Mouse (Mus musculus): Measurements from ENCODE around the gene Sel1l3. TPM values are rescaled to one million over a fixed set of nuclear protein-coding genes. Genes with fewer than 3 reads are reported as not detected.

Sel1l3 gene
- polyA plus RNA-seq, 1 experiment from 2014 or later: 8.2 TPM

DNA sequence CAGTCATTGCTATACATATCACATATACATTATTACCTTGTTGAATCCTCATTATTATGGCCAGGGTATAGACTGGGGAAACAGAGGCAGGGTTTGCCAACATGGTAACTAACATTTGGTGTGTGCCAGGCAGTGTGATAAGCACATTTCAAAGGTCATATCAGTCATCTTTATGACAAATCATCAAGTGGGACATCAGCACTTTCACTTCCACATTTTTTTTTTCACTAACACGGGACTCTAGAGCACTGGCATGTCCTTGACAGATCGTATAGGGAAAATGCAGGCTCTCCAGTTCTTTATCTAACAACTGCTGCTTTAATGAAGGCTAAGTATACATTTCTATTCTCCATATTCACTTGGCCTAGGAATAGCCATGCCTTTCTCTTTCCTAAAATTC, 25.1 kb downstream of the Sel1l3 start:
- Histone ChIP-seq H3K27ac (no peak overlapping the region), H3K4me3 (replicated peaks; ENCODE audit: low read length) (no peak overlapping the region), H3K4me2 (replicated peaks) (no peak overlapping the region), H3K9ac (no peak overlapping the region), H3K36me3 (replicated peaks; ENCODE audit: control insufficient read depth, insufficient read depth) (no peaks in the 10 kb centered on the region), H3K27me3 (ENCODE audit: control insufficient read depth, insufficient read depth, low read length) (no peaks in the 10 kb centered on the region), H3K4me1 (replicated peaks; ENCODE audit: control insufficient read depth, insufficient read depth, low read length) (no peaks in the 10 kb centered on the region), H3K9me3 (ENCODE audit: control insufficient read depth, low read length) (no peaks in the 10 kb centered on the region)
- 83% methylated on average over 2 of the region's 2 CpGs for WGBS
- ATAC-seq (ENCODE audit: low FRiP score) (no peak), DNase-seq (ENCODE audit: low spot score) (no peak)

DNA sequence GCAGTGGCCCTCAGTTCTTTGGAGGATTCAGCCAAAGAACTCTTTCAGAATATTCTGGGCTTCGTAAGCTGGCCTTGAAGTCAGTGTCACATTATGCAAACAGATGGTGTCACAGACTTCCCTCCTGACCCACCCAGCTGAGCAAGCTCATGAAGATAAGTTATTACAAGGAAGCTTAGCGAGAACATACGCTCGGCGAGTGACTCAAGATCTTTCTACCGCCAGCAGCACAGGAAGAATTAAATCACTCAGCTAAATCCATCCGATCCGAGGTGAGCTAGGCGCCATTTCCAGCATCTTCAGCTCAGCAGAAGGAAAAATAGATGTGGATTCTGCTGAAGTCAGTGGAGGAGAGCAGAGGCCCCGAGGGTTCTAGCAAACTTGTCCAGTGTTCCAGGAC, 26.5 kb downstream of the Sel1l3 start:
- H3K9me3 ChIP-seq (ENCODE audit: control insufficient read depth, low read length): no peaks in the 10 kb centered on the region
- H3K4me2 ChIP-seq (replicated peaks): no peak overlapping the region
- ATAC-seq (ENCODE audit: low FRiP score) (no peak), DNase-seq (ENCODE audit: low spot score) (no peak)
- H3K9ac ChIP-seq: no peak overlapping the region
- H3K36me3 ChIP-seq (replicated peaks; ENCODE audit: control insufficient read depth, insufficient read depth): no peaks in the 10 kb centered on the region
- H3K4me3 ChIP-seq (replicated peaks; ENCODE audit: low read length): no peak overlapping the region
- H3K27ac ChIP-seq: no peak overlapping the region
- no peaks in the 10 kb centered on the region for H3K27me3 ChIP-seq (ENCODE audit: control insufficient read depth, insufficient read depth, low read length)
- WGBS: 69% methylated on average over 10 of the region's 10 CpGs
- no peaks in the 10 kb centered on the region for H3K4me1 ChIP-seq (replicated peaks; ENCODE audit: control insufficient read depth, insufficient read depth, low read length)

DNA sequence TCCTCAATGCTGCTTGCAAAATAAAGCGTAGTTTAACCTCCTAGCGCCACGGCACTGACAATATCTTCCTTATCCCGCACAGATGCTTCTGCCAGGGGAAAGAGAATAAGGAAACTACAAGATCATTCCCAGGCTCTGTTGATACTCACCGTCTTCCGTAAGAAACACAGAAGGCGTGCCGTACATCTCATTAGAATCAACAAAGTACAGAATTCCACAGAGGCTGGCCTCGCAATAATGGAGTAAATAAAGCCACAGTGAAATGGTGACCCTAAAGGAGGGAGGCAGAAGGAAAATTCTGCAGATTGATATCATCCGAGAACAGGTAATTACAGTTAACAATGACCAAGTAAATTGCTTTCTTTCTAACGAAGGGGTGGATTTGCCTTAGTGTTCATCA, 27.9 kb downstream of the Sel1l3 start:
- ATAC-seq (ENCODE audit: low FRiP score) (peak; percentile 34; the same call in 1 of the 2 replicates), DNase-seq (ENCODE audit: low spot score) (no peak)
- Histone ChIP-seq H3K4me1 (replicated peaks; ENCODE audit: control insufficient read depth, insufficient read depth, low read length) (no peaks in the 10 kb centered on the region), H3K4me2 (replicated peaks) (peak overlapping the region; percentile 17), H3K36me3 (replicated peaks; ENCODE audit: control insufficient read depth, insufficient read depth) (no peaks in the 10 kb centered on the region), H3K4me3 (replicated peaks; ENCODE audit: low read length) (no peak overlapping the region), H3K27me3 (ENCODE audit: control insufficient read depth, insufficient read depth, low read length) (no peaks in the 10 kb centered on the region), H3K9me3 (ENCODE audit: control insufficient read depth, low read length) (no peaks in the 10 kb centered on the region), H3K9ac (0 out of 2 replicates have a peak overlapping the region, but pooled peaks have one; percentile 8), H3K27ac (peak overlapping the region; percentile 62)
- 55% methylated on average over 11 of the region's 11 CpGs for WGBS

DNA sequence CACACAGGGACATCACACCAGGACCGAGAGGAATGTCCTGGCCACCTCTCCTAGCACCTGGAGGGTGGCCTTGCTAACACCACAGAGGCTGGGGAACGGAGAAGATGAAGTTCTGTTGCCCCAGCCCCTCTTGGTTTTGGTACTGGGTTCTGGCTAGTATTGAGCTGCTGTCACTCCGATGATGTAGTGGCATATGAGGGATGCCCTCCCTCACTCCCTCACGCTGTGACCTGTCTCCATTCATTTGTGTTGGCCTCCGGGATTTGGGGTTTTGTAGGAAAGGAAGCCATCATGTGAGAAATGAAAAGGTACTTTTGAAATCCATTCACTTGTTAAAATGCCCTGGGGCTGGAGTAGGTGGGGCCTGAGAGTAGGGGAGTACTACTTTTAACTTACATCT, 33.8 kb downstream of the Sel1l3 start:
- DNase-seq (ENCODE audit: low spot score) (no peak), ATAC-seq (ENCODE audit: low FRiP score) (no peak)
- H3K4me3 ChIP-seq (replicated peaks; ENCODE audit: low read length): no peak overlapping the region
- no peaks in the 10 kb centered on the region for H3K36me3 ChIP-seq (replicated peaks; ENCODE audit: control insufficient read depth, insufficient read depth)
- H3K9ac ChIP-seq: no peak overlapping the region
- H3K27me3 ChIP-seq (ENCODE audit: control insufficient read depth, insufficient read depth, low read length): no peaks in the 10 kb centered on the region
- WGBS: 75% methylated on average over 5 of the region's 5 CpGs
- no peaks in the 10 kb centered on the region for H3K9me3 ChIP-seq (ENCODE audit: control insufficient read depth, low read length)
- H3K4me2 ChIP-seq (replicated peaks): no peak overlapping the region
- no peak overlapping the region for H3K27ac ChIP-seq
- no peaks in the 10 kb centered on the region for H3K4me1 ChIP-seq (replicated peaks; ENCODE audit: control insufficient read depth, insufficient read depth, low read length)

DNA sequence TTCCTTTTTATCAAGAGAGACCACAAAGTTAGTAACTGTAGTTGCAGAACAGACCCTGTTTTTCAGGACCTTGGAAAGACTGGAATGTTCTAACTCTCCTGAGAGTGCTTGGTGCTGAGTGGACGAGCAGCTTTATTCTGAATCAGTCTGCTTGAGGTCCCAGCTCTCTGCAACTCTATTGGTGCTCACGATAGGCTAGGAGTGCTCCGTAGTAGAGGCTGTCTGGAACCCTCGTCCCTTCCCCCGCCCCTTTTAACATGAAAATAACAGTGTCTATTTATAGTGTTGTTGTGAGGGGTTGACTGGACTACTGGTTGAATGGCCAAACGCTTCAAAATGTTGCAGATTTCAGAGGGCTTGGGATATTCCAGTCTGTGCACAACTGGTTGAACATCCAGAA, 37.0 kb downstream of the Sel1l3 start:
- 52% methylated on average over 6 of the region's 6 CpGs for WGBS

DNA sequence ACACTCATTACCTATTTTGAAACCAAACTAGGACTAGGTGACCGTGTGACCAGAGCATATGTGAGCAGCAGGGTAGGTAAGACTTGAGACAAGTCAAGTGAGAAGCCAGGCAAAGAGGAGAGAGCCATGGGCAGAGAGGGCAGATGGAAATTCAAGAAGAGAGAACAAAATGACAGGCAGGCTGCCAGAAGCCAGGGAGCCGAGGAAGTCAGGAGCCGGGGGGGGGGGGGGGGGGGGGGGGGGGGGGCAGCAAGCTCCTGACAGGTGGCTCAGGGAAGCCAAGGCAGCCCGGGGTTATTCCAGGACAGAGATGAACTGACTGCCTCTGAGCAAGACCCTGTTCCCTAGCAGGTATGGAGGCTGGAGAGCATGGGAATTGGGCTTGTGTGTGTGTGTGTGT, 37.7 kb downstream of the Sel1l3 start:
- Histone ChIP-seq H3K4me1 (replicated peaks; ENCODE audit: control insufficient read depth, insufficient read depth, low read length) (peaks cover 4% of the 10 kb centered on the region; the same call in 1 of the 2 replicates), H3K4me3 (replicated peaks; ENCODE audit: low read length) (no peak overlapping the region), H3K36me3 (replicated peaks; ENCODE audit: control insufficient read depth, insufficient read depth) (no peaks in the 10 kb centered on the region), H3K9ac (no peak overlapping the region), H3K27ac (no peak overlapping the region), H3K4me2 (replicated peaks) (no peak overlapping the region), H3K27me3 (ENCODE audit: control insufficient read depth, insufficient read depth, low read length) (no peaks in the 10 kb centered on the region), H3K9me3 (ENCODE audit: control insufficient read depth, low read length) (no peaks in the 10 kb centered on the region)
- ATAC-seq (ENCODE audit: low FRiP score) (no peak), DNase-seq (ENCODE audit: low spot score) (no peak)
- 71% methylated on average over 2 of the region's 4 CpGs for WGBS

More for the DNA sequence above, 37.0 kb downstream of the Sel1l3 start:
- Histone ChIP-seq H3K9ac (no peak overlapping the region), H3K36me3 (replicated peaks; ENCODE audit: control insufficient read depth, insufficient read depth) (no peaks in the 10 kb centered on the region), H3K4me3 (replicated peaks; ENCODE audit: low read length) (no peak overlapping the region), H3K27me3 (ENCODE audit: control insufficient read depth, insufficient read depth, low read length) (no peaks in the 10 kb centered on the region), H3K27ac (no peak overlapping the region), H3K4me2 (replicated peaks) (no peak overlapping the region), H3K4me1 (replicated peaks; ENCODE audit: control insufficient read depth, insufficient read depth, low read length) (peaks cover 4% of the 10 kb centered on the region; the same call in 1 of the 2 replicates), H3K9me3 (ENCODE audit: control insufficient read depth, low read length) (no peaks in the 10 kb centered on the region)
- DNase-seq (ENCODE audit: low spot score): no peak
- ATAC-seq (ENCODE audit: low FRiP score): no peak

DNA sequence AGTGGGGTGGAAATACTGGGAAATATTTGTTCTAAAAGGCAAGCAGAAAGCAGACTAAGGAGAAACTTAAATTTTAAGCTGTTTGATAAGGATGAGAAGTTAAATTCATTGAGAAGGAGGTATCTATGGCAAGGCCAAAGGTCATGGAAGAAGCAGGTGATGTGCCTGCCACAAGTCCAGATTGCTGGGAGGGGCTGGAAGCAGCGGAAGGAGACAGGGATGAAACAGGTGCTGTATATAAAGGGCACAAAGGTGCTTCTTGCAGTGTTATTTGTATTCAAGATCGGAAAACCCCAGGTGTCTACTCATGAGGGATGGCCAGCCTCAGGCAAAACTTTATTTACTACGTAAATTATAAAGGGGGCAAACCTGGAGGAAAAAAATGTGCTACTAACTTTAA, 38.5 kb downstream of the Sel1l3 start:
- no peak overlapping the region for H3K4me3 ChIP-seq (replicated peaks; ENCODE audit: low read length)
- WGBS: 81% methylated on average over 3 of the region's 3 CpGs
- peaks cover 4% of the 10 kb centered on the region; the same call in 1 of the 2 replicates for H3K4me1 ChIP-seq (replicated peaks; ENCODE audit: control insufficient read depth, insufficient read depth, low read length)
- H3K27me3 ChIP-seq (ENCODE audit: control insufficient read depth, insufficient read depth, low read length): no peaks in the 10 kb centered on the region
- no peak overlapping the region for H3K27ac ChIP-seq
- H3K9ac ChIP-seq: no peak overlapping the region
- ATAC-seq (ENCODE audit: low FRiP score) (no peak), DNase-seq (ENCODE audit: low spot score) (no peak)
- no peaks in the 10 kb centered on the region for H3K36me3 ChIP-seq (replicated peaks; ENCODE audit: control insufficient read depth, insufficient read depth)
- no peaks in the 10 kb centered on the region for H3K9me3 ChIP-seq (ENCODE audit: control insufficient read depth, low read length)
- H3K4me2 ChIP-seq (replicated peaks): no peak overlapping the region

DNA sequence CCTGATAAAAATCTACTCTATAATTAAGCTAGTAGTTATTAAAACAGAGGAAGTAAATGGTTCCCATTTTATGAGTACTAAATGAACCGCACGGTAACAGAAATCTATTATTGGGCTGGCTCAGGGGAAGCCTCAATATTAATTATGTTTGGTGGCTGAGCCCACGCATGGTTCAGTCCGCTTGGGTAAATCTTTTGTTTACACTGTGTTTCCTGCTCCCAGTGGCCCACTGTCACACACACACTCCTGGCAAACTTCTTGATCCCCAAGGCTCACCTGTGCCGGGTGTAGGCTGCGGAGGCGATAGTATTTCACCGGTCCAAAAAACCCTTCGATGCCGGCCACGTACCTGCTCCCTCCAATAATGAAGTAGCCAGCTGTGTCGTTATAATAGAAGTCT, 39.3 kb downstream of the Sel1l3 start:
- ATAC-seq (ENCODE audit: low FRiP score): no peak

DNA sequence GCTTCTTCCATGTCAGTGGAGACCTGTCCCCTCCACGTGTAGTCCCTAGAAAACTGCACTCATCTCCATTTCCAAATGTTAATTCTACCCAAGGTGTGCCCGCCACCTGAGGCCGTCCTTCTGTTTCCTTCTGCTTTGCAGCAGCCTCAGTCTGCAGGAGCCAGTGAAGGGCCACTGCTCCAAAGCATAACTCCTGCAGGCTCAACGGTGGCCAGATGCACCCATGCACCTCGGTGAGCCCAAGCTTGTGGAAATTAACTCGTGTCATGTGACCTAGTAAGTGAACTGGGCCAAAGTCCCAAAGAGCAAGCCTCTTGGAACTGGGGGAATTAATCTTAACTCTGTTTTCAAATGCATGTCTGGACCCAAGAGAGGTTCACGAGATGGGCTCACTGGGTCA, 40.8 kb downstream of the Sel1l3 start:
- Histone ChIP-seq H3K27ac (no peak overlapping the region), H3K36me3 (replicated peaks; ENCODE audit: control insufficient read depth, insufficient read depth) (no peaks in the 10 kb centered on the region), H3K4me3 (replicated peaks; ENCODE audit: low read length) (no peak overlapping the region), H3K9me3 (ENCODE audit: control insufficient read depth, low read length) (no peaks in the 10 kb centered on the region), H3K4me1 (replicated peaks; ENCODE audit: control insufficient read depth, insufficient read depth, low read length) (peaks cover 4% of the 10 kb centered on the region; the same call in 1 of the 2 replicates), H3K4me2 (replicated peaks) (no peak overlapping the region), H3K27me3 (ENCODE audit: control insufficient read depth, insufficient read depth, low read length) (no peaks in the 10 kb centered on the region), H3K9ac (no peak overlapping the region)
- DNase-seq (ENCODE audit: low spot score) (no peak), ATAC-seq (ENCODE audit: low FRiP score) (no peak)
- WGBS: 88% methylated on average over 7 of the region's 7 CpGs

More for the DNA sequence above, 39.3 kb downstream of the Sel1l3 start:
- no peaks in the 10 kb centered on the region for H3K9me3 ChIP-seq (ENCODE audit: control insufficient read depth, low read length)
- H3K4me2 ChIP-seq (replicated peaks): no peak overlapping the region
- no peak for DNase-seq (ENCODE audit: low spot score)
- no peaks in the 10 kb centered on the region for H3K36me3 ChIP-seq (replicated peaks; ENCODE audit: control insufficient read depth, insufficient read depth)
- no peak overlapping the region for H3K9ac ChIP-seq
- no peak overlapping the region for H3K27ac ChIP-seq
- no peak overlapping the region for H3K4me3 ChIP-seq (replicated peaks; ENCODE audit: low read length)
- peaks cover 4% of the 10 kb centered on the region; the same call in 1 of the 2 replicates for H3K4me1 ChIP-seq (replicated peaks; ENCODE audit: control insufficient read depth, insufficient read depth, low read length)
- 61% methylated on average over 12 of the region's 12 CpGs for WGBS
- no peaks in the 10 kb centered on the region for H3K27me3 ChIP-seq (ENCODE audit: control insufficient read depth, insufficient read depth, low read length)

DNA sequence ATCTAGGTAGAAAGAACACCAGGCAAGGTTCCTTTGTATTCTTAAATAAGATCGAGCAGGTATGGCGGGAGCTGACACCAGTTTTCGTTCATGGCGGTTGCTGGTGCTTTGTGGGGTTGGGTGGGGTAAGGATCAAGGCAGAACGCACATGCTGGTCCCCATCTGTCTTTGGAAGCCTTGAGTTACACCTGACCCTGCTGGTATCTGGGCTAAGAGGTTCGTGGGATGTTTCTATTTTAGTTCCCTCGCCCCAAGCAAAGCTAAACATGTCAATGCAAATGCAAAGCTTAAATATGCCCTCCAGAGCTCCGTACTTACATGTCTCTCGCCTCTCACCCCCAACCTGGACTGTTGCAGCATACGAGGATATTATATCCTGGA, 41.5 kb downstream of the Sel1l3 start:
- 90% methylated on average over 10 of the region's 10 CpGs for WGBS
- H3K27ac ChIP-seq: no peak overlapping the region
- no peak overlapping the region for H3K4me2 ChIP-seq (replicated peaks)
- H3K9ac ChIP-seq: no peak overlapping the region
- ATAC-seq (ENCODE audit: low FRiP score) (no peak), DNase-seq (ENCODE audit: low spot score) (no peak)
- no peaks in the 10 kb centered on the region for H3K9me3 ChIP-seq (ENCODE audit: control insufficient read depth, low read length)
- H3K4me3 ChIP-seq (replicated peaks; ENCODE audit: low read length): no peak overlapping the region
- peaks cover 4% of the 10 kb centered on the region; the same call in 1 of the 2 replicates for H3K4me1 ChIP-seq (replicated peaks; ENCODE audit: control insufficient read depth, insufficient read depth, low read length)
- H3K36me3 ChIP-seq (replicated peaks; ENCODE audit: control insufficient read depth, insufficient read depth): no peaks in the 10 kb centered on the region
- H3K27me3 ChIP-seq (ENCODE audit: control insufficient read depth, insufficient read depth, low read length): no peaks in the 10 kb centered on the region

All from hindbrain, embryonic 14.5 days (tissue).